Mouse (Mus musculus) G1E (cell line): Measurements from ENCODE around the gene Necab2.

Experiments used
- CTCF ChIP-seq: IDR thresholded peaks from 2 replicates; pipeline ENCODE4 v1.5.1; 2012; ENCODE audit warnings: low read depth, low read length, inconsistent platforms, mixed read lengths
- GATA1 ChIP-seq: IDR thresholded peaks from 2 replicates; pipeline ENCODE4 v1.6.1; 2012; ENCODE audit warnings: borderline replicate concordance, low read length, inconsistent platforms, mixed read lengths
- GATA2 ChIP-seq: IDR thresholded peaks from 2 replicates; pipeline ENCODE4 v1.6.1; 2012; ENCODE audit warnings: low read depth, low read length, inconsistent platforms, borderline replicate concordance
- POLR2AphosphoS5 ChIP-seq: IDR thresholded peaks from 2 replicates; pipeline ENCODE4 v1.6.1; 2012; ENCODE audit warnings: low read depth, low read length, inconsistent platforms; ENCODE audit not compliant: insufficient replicate concordance
- TAL1 ChIP-seq: conservative IDR thresholded peaks from 2 replicates; pipeline ENCODE4 v1.6.1; 2012; ENCODE audit warnings: low read depth, low read length, inconsistent platforms, mixed read lengths

GRCm38 (mm10) chr8:119423631-119424141 is 22.8 kb upstream of the Necab2 start:
- no peak for TF ChIP-seq CTCF
- no peak for TF ChIP-seq POLR2AphosphoS5
- TF ChIP-seq TAL1: no peak
- no peak for TF ChIP-seq GATA1
- TF ChIP-seq GATA2: no peak
